Mouse (Mus musculus) CD4-positive, CD25-positive, alpha-beta regulatory T cell, adult 4 months (primary cell): ENCODE results near the gene Galnt6. TPM values are rescaled to one million over a fixed set of nuclear protein-coding genes. Genes with fewer than 3 reads are reported as not detected.

Experiments
- ATAC-seq: one replicate; pipeline ENCODE4 v1.8.0; 2017
- polyA plus RNA-seq, 2 experiments: library from polyadenylated mRNA; unstranded; fragments of 100-300 nt; shearing (Covaris generic); gene quantifications; one replicate each; pipeline ENCODE4 v1.2.1; 2017

Gene Galnt6
- polyA plus RNA-seq, 2 experiments from 2014 or later, result 63.9 to 105 TPM

DNA sequence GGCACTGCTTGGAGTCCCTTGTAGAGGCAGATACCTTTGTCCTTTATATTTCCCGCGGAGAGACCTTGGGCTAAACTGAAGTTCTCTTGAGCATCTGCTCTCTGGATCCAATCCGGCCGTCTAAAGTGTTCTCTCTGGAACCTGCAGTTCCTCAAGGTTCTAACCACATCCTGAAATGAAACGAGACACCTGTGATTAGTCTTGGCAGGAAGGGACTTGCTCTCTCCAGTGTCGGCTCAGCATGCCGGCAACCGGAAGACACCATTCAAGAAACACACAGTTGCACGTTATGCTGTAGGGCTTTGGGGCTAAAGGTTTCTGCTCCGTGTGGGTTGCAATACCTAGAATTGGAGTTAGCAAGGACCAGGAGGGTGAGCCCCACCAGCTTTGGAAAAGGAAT lies 9.1 kb downstream of the Galnt6 start:
- peak; percentile 91 for ATAC-seq

GRCm38 (mm10) chr15:100719217-100719616 lies 10.0 kb downstream of the Galnt6 start:
- ATAC-seq, result no peak

DNA sequence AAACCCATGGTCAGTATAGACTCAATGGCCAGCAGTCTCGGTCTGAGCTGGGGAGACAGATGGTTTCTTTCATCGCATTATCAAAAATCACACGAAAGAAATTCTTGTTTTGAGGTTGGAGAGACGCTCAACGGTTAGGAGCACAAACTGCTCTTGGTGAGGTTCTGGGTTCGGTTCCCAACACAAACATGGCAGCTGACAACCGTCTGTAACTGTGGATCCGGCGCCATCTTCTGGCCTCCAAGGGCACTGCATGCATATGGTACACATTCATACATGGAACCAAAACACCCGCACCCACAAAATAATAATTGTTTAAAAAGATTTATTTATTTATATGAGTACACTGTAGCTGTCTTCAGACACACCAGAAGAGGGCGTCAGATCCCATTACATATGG lies 10.6 kb downstream of the Galnt6 start:
- ATAC-seq, result no peak

GRCm38 (mm10) chr15:100717933-100718332 lies 11.2 kb downstream of the Galnt6 start:
- no peak for ATAC-seq

DNA sequence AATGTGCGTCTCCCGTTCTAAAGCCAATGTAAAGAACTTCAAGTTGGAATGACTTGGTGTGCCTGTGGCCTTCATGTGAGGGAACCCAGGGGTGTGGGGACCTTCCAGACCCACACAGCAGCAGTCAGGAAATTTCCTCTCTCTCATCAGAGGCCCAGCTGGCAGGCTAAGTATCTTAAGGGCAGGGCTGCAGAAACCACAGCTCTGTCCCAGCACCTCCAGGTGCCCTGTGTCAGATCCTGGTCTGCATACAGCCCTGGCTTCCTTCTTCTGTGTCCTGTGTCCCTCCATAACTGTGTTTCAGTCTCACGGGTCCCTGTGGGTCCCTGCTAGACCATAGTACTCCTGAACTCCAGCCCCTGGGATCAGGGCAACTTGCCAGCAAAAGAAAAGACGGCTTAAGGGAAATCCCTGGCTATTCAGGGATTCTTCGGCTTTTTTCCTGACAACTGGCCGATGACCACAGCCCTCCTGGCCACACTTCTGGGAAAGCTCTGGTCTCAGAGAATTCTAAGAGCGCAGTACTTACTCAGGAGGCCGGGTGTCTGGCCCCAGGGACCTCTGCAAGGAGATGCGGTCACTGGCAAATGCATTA lies 13.7 kb downstream of the Galnt6 start:
- no peak for ATAC-seq

- ATAC-seq, result no peak
These were observed 14.7 kb downstream of the Galnt6 start for GRCm38 (mm10) chr15:100714470-100714869.

- no peak for ATAC-seq
These were observed 18.3 kb downstream of the Galnt6 start for GRCm38 (mm10) chr15:100710838-100711237.

- no peak for ATAC-seq
These were observed 20.6 kb downstream of the Galnt6 start for GRCm38 (mm10) chr15:100708433-100709078.

DNA sequence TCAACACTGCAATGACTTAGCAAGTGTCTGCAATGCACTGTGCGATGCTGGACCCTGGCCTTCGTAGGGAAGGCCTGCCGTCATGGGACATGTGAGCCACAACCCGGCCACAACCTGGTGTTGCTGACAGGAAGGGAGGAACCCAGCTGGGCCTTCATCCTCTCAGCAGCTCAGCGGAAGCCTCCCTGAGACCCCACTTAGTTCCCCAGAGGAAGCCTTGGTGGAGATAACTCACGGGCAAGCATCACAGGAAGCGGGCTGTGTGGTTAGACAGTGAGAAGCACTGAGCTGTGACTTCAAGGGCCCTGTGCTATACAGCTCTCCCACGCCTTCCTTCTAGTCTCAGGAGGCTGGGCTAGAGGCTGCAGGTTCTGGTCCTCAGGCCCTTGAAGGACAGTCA lies 22.9 kb downstream of the Galnt6 start:
- ATAC-seq, result peak; percentile 95

DNA sequence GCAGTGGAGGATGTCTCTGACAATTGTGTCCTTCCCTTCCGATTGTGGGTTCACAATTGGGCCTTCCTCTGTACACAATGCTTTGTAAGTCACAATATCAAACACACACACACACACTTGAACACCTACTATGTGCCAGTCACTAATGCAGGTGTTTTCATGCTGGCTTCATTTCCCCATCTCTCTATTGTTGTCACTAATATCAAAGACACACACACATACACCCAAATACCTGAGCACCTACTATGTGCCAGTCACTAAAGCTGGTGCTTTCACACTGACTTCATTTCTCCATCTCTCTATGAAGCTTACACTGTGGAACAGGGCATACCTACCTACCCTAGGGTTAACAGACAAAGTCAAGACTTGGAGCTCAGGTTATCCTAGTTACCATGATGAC lies 23.8 kb downstream of the Galnt6 start:
- no peak for ATAC-seq

GRCm38 (mm10) chr15:100703913-100704312 lies 25.3 kb downstream of the Galnt6 start:
- no peak for ATAC-seq

DNA sequence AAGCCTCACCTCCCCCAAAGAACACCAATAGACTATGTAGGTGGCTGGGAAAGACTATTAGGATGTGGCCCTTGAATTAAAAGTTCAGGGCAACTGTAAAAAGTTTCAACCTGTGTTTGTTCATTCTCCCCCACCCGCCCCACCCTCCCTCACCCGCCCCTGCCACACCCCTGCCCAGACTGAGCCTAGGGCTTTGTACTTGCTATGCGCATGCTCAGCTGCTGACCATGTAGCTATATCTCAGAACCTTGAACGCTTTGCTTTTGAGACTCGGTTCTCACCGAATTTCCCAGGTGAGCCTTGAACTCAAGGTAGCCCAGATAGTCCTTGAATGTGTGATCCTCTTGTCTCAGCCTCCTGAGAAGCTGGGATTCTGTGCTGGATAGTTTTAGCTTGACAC lies 27.3 kb downstream of the Galnt6 start:
- no peak for ATAC-seq

DNA sequence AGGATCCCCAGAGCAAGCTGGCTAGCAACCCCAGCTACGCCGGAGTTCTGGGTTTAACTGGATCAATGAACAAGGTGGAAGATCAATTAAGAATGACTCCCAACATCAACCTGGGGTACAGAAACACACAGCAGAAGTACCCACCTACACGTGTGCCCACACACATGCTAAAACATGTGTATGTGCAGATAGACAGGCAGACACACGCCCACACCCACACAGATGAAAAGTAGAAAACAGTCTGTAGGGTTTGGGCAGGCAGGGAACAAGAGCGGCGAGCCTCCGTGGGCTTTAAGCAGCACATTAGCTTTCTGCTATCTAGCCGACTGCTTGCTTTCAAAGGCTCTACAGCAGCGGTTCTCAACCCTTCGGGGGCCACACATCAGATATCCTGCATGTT lies 28.1 kb downstream of the Galnt6 start:
- ATAC-seq, result no peak

DNA sequence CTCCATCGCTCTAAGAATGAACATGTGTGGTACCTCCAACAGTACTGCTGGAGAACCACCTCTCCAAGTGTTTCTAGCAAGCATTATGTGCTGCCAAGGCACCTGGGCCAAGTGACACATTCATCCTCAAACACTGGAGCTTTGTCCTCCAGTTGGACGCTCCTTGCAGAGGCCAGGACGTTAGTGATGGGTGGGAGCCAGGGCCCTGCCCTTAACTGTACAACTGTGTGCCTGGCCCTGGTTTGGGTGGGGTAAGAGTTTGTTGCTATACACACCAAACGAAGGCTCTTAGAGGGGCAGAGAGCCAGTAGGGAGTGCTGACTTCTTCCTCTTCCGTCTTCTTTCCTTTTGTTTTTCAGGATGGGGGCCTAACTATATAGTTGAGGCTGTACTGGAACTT lies 28.8 kb downstream of the Galnt6 start:
- ATAC-seq, result no peak

- ATAC-seq, result peak; percentile 36
These were observed 29.8 kb downstream of the Galnt6 start for GRCm38 (mm10) chr15:100699386-100699785.

GRCm38 (mm10) chr15:100698078-100698477 lies 31.1 kb downstream of the Galnt6 start:
- ATAC-seq, result no peak

- no peak for ATAC-seq
These were observed 34.8 kb downstream of the Galnt6 start for GRCm38 (mm10) chr15:100694406-100694805.

DNA sequence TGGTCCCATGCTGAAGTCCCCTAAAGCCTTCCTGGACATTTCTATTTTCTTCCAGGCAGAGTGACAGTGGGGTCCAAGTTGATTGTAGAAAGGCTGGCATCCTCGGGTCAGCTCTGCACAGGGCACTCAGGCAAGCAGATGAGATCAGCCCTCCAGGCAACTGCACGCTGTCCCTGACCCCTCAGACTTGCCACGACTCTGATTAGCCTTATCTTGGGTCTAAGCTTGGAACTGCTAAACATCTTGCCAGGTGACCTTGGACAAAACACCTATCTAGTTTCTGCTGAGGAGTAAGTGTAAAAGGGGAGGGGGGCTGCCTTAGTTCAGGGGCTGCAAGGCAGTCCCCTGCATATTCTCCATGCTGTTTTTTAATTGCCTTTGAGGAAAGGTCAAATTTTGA lies 37.2 kb downstream of the Galnt6 start:
- ATAC-seq, result no peak

GRCm38 (mm10) chr15:100687430-100687971 lies 41.7 kb downstream of the Galnt6 start, which contains the start of gene Cela1:
Gene Cela1 (minus strand): TSS chr15:100687921.
- peak; percentile 35 for ATAC-seq

DNA sequence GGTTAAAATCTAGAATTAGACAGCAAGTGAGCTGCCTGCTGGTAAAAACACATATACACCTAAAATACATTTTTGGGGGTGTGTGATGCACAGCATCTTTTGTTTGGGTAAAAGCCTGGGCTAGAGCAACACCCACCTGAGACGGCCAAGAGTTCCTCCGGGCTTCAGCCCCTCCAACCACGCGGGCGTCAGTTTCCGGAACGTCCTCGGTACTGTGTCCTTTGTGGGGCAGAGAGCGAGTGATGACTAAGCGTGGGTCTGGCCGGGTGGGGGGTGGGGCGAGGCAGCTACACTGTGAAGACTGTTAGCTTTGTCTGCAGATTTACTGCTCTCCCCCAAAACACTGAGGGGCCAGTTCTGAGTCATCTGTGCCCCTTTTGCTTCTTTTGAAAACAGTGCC lies 42.2 kb downstream of the Galnt6 start:
- ATAC-seq, result peak; percentile 71

GRCm38 (mm10) chr15:100686434-100686833 lies 42.7 kb downstream of the Galnt6 start:
- no peak for ATAC-seq

DNA sequence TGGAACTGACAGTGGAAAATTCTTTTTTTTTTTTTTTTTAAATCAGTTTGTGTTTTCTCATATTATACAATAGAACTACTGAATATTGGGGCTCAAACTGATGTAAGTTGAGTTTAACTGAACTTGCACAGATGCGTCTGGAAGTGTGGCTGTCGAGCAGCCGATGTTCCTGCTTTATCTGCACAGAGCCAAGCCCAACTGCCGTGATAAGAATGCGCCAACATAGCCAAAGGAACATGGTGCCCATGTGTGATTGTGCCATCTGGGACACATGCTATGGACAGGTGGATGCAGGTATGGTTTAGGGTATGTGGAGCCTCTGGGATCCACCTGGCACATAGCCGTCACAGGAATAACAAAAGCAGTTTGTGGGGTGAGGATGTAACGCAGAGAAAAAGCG lies 43.3 kb downstream of the Galnt6 start:
- ATAC-seq, result no peak

DNA sequence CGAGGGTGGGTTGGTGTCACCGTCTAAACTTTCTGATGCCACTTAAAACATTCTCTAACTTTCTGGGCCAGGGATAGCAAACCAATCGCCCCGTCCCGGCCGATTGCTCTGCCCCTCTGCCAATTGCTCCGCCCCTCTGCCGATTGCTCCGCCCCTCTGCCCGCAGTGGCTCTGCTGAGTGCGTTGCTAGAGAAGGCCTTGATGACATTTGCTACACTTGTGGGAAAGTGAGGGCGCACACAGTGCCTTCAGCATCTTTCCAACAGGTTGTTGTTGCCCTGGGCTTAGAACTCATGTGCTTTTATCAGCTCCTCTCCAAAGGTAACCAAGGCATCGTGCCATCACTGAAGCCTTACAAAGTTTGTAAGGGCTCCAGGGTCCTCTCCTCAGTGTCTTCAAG lies 43.9 kb downstream of the Galnt6 start:
- no peak for ATAC-seq

DNA sequence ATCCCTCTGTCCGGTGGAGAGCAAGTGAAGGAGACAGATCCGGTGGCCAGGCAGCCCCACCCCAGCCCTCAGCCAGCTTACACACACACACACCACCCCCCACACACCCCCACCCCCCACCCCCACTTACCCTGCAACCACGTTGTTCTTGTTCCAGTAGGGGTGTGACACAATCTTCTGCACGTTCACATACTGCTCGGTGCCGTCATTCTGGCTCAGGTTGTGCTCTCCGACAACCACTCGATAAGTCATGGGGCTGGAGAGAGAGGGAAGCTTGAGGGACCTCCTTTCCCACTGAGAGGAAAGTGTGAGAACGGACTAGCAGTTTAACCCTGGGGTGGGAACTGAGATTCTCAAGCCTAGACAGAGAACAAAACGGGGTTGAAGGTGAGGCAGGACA lies 44.7 kb downstream of the Galnt6 start:
- no peak for ATAC-seq
